Mouse (Mus musculus): ENCODE results near the gene Smarcd1.

Smarcd1 gene

GRCm38 (mm10) chr15:99701999-99702900 lies at the start of gene Smarcd1:
TSS of gene Smarcd1 (plus strand) at chr15:99702129.
- no peak for DNase-seq (ENCODE audit: extremely low read depth, low read depth, low spot score)

GRCm38 (mm10) chr15:99653291-99653690 lies 48.6 kb upstream of the Smarcd1 start:
- no peak for DNase-seq (ENCODE audit: extremely low read depth, low read depth, low spot score)

- no peak for DNase-seq (ENCODE audit: extremely low read depth, low read depth, low spot score)
Observed at GRCm38 (mm10) chr15:99653876-99654275, 48.1 kb upstream of the Smarcd1 start.

GRCm38 (mm10) chr15:99655956-99656355 lies 46.0 kb upstream of the Smarcd1 start:
- DNase-seq (ENCODE audit: extremely low read depth, low read depth, low spot score) = no peak

DNA sequence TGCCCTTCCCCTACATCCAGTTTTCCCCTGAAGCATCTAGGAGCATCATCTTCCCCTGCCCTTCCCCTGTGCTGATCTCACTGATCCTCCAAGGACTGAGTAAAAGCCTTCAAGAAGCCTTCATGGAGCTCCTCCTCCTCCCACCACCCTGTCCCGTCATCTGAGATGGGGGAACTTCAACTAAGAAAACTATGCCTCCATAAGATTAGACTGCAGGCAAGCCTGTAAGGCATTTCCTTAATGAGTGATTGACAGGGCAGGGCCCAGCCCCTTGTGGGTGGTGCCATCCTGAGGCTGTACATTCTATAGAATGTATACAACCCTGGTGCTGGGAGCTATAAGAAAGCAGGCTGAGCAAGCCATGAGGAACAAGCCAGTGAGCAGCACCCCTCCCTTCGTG lies 43.5 kb upstream of the Smarcd1 start:
- DNase-seq (ENCODE audit: extremely low read depth, low read depth, low spot score) = no peak

- DNase-seq (ENCODE audit: extremely low read depth, low read depth, low spot score) = no peak
Observed at GRCm38 (mm10) chr15:99661121-99661830, 40.7 kb upstream of the Smarcd1 start.

DNA sequence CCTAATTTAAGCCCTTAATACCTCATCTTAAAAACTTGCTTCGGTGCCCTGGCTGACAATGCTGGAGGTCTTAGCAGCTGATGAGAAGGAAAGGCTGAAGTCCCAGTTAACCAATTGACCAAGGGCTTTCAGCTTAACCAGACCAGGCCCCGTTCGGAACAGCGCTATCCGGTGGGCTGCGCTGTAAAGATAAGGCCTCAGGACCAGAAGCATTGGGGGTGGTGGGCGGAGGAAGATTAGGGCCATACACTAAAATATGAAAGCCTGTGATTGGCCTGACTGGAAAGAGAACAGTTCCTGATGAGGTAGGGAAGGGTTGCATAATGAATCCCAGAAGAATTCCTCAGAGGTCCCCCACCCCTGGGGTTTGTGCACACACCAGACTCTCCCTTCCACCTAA lies 39.6 kb upstream of the Smarcd1 start:
- DNase-seq (ENCODE audit: extremely low read depth, low read depth, low spot score) = no peak

DNA sequence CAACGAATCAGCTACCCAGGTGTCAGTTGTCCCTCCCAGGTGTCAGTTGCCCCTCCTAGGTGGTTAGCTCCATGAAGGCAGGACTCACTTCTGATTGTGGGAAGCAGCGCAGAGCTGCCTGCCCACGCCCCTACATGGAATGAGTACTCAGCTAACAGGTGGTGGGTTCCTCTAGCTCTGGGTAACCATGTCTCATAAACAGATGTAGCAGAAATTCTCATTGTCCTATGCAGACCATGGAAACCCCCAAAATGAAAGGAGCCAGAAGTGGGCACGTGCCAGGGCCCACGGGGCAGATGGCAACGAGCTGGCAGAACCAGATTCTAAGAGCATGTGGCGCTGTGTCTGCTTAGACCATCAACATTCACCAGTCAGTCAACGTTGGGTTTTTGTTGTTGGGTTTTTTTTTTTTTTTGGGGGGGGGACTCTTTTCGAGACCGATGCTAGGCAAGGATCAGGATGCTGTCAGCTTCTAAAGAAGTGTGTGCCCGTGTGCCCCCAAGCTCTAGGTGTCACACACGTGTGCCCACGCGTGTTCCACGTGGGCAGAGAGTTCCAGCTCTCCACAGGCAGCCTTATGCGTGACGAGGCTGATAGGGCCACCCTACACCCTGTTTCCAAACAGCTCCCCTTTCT lies 37.8 kb upstream of the Smarcd1 start:
- no peak for DNase-seq (ENCODE audit: extremely low read depth, low read depth, low spot score)

GRCm38 (mm10) chr15:99664600-99665451 lies 37.1 kb upstream of the Smarcd1 start:
- peak; percentile 14 for DNase-seq (ENCODE audit: extremely low read depth, low read depth, low spot score)

GRCm38 (mm10) chr15:99667544-99667943 lies 34.4 kb upstream of the Smarcd1 start:
- no peak for DNase-seq (ENCODE audit: extremely low read depth, low read depth, low spot score)

GRCm38 (mm10) chr15:99668881-99669280 lies 33.0 kb upstream of the Smarcd1 start:
- DNase-seq (ENCODE audit: extremely low read depth, low read depth, low spot score) = no peak

DNA sequence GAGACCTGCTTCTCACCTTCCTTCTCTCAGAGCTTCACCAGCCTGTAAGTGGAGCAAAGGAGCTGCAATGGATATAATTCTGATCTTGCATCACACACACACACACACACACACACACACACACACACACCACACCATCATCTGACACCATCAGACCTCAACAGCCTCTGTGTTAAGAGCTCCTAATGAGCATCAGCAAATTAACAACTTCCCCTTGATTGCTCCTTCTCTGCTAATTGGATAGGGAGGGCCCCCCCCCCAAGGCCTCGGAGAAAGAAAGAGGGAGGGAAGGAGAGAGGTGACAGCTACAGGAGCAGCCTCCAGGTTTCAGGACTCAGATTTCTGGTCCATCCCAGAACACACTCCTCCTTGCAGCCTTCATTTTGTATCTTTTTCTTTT lies 32.5 kb upstream of the Smarcd1 start:
- DNase-seq (ENCODE audit: extremely low read depth, low read depth, low spot score) = no peak

GRCm38 (mm10) chr15:99670154-99670821 lies 31.6 kb upstream of the Smarcd1 start, which contains the start of gene Asic1:
TSS of gene Asic1 (plus strand) at chr15:99670368.
- no peak for DNase-seq (ENCODE audit: extremely low read depth, low read depth, low spot score)

DNA sequence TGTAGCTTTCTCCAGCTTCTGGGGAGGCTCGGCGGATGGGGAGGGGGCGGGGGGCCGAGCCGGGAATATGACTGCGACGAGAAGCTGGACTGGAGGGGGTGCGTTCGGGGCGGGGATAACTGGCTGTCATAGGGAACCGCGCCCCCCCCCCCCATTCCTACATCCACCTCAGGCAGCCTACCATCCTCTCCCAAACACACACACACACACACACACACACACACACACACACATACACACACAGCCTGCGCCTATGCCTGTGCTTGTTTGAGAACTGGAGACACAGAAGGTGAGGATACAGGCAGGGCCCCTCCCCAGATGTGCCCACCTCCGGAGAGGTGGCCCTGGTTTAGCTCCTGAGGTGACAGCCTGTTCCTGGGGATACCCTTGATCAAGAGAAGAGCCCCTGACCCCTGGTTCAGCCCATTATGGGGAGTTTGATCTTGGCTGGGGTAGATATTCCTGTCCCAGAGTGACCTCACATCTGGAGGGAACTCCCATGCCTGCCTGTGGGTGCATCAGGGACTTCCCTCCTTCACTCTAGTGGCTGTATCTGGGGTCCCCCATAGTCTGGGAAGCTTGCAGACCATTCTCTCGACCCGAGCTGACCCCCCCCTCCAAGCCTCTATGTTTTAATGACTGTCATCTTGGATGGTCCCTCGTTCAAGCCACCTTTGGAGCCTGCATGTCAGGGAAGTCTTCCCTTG lies 30.8 kb upstream of the Smarcd1 start:
- DNase-seq (ENCODE audit: extremely low read depth, low read depth, low spot score) = no peak

GRCm38 (mm10) chr15:99671783-99672182 lies 30.1 kb upstream of the Smarcd1 start:
- no peak for DNase-seq (ENCODE audit: extremely low read depth, low read depth, low spot score)

DNA sequence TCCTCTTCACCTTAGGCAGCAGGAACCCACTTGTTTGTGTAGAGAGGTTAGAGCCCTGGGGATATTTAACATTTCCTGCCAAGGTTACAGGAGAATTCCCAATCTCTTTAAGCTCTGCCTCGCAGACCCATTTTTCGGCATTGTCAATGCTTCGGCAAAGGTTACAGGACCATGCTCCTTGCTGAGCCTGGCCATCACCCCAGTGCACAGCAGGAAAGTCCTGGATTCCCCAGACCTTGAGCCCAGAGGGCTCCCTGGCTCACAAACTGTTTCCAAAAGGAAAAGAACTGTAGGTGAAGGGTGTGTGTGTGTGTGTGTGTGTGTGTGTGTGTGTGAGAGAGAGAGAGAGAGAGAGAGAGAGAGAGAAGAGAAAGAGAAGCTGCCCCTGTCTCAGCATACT lies 27.1 kb upstream of the Smarcd1 start:
- DNase-seq (ENCODE audit: extremely low read depth, low read depth, low spot score) = no peak

DNA sequence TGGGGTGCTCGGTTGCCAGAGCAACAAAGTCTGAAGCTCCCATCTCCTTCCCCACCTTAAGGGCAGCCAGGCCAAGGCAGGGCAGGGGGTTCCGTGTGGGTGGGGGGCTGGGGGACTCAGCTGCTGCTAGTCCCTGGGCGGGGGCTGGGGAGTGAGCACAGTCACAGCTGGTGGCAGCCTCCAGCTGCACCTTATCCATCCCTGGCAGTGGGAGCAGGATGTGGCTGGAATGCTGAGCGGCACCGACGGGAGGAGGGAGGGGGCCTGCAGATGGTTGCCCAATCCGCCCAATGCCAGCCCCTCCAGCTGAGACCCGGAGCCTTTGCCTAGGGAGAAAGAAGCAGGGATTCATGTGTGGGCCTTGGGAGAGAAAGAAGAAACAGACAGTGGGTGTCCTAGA lies 24.8 kb upstream of the Smarcd1 start:
- DNase-seq (ENCODE audit: extremely low read depth, low read depth, low spot score) = no peak

DNA sequence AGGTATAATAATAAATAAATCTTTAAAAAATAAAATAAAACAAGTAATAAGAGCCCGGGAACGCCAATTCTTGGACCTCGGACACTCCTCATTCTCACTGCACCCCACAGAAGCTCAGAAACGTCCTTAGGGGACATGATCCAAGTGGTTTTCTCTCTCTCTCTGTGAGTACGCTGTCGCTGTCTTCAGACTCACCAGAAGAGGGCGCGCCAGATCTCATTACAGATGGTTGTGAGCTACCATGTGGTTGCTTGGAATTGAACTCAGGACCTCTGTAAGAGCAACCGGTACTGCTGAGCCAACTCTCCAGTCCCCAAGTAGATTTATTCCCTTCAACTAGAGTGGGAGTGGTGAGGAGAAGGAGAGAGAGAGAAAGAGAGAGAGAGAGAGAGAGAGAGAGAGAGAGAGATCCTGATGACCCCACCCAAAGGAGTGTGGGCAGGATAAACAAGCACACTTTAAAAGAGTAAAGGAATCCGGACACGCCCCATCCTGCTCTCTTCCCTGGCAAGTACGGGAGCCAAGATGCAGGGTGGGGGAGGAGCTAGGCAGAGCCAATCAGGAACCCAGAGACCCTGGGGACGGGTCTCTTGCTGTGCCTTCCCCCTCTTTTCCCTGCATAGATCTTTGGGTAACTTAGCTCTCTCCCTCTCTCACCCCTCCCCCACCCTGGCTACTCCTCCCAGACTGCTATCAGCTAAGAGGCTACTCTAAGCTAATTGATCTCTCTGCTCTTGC lies 23.7 kb upstream of the Smarcd1 start:
- DNase-seq (ENCODE audit: extremely low read depth, low read depth, low spot score) = no peak

- DNase-seq (ENCODE audit: extremely low read depth, low read depth, low spot score) = no peak
Observed at GRCm38 (mm10) chr15:99679008-99679407, 22.9 kb upstream of the Smarcd1 start.
